Mouse (Mus musculus) E14TG2a.4 (cell line): ENCODE data around the gene Hoxa5.

ENCODE experiments used
- H3K27me3 ChIP-seq: 2 replicates; pipeline ENCODE4 v1.6.1; 2014; ENCODE audit warnings: low read length, control low read depth; ENCODE audit not compliant: insufficient read depth
- H3K36me3 ChIP-seq: 2 replicates; pipeline ENCODE4 v1.6.1; 2014; ENCODE audit warnings: low read length, control low read depth; ENCODE audit not compliant: insufficient read depth
- H3K4me1 ChIP-seq: replicated peaks from 2 replicates; pipeline ENCODE4 v1.6.1; 2014; ENCODE audit warnings: low read depth, low read length, control low read depth
- H3K4me3 ChIP-seq: replicated peaks from 2 replicates; pipeline ENCODE4 v1.5.1; 2014; ENCODE audit warnings: mild to moderate bottlenecking, low read length
- H3K9me3 ChIP-seq: 2 replicates; pipeline ENCODE4 v1.6.1; 2014; ENCODE audit warnings: low read length, control low read depth
- CTCF ChIP-seq: conservative IDR thresholded peaks from 2 replicates; pipeline ENCODE4 v1.5.1; 2014; ENCODE audit warnings: low read length
- NANOG ChIP-seq: IDR thresholded peaks from 2 replicates; pipeline ENCODE4 v1.6.1; 2014; ENCODE audit warnings: borderline replicate concordance, low read length, mixed read lengths
- POU5F1 ChIP-seq: IDR thresholded peaks from 2 replicates; pipeline ENCODE4 v1.6.1; 2014; ENCODE audit warnings: low read length, borderline replicate concordance

Gene Hoxa5

DNA sequence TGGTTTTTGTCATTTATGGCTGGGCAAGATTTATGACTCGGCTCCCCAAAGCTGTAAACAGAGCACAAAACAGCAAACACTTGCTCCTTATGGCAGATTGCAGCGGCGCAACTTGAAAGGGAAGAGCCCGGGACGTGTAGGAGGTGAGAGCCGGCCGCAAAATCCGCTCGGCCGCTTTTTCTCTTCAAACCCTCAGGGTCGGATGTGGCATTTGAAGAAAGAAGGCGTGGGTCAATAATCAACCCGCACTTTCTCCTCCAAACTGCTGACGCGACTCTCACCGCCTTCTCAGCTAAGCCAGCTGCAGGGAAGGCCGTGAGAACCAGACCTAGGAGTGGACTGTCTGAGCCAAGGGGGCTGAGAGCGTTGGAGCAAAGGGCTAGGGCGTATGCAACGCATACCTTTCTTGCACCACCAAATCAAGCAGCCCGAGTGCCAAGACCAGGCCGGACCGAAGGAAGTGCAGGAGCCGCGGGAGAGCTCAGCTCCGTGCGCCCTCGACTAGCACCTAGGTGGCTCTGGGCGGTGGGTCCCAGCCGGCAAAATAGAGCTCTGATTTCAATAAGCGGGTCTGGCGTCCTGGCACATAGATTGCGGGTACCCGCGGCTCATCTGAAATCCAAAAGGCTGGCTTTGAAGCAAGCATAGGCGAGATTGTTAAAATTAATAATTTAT, 27.2 kb downstream of the Hoxa5 start, which contains the start of gene 5730596B20Rik:
Gene 5730596B20Rik (plus strand): TSS at position 438 of the 675 bp plus-strand sequence.
- TF ChIP-seq CTCF (no peak), POU5F1 (no peak), NANOG (no peak)
- no peaks in the 10 kb centered on the region for H3K9me3 ChIP-seq
- H3K36me3 ChIP-seq = no peaks in the 10 kb centered on the region
- peaks cover 95% of the 10 kb centered on the region for H3K27me3 ChIP-seq
- peaks cover 46% of the 10 kb centered on the region for H3K4me1 ChIP-seq
- H3K4me3 ChIP-seq = peak within 1 kb of the TSS; percentile 17; the same call in 1 of the 2 replicates

DNA sequence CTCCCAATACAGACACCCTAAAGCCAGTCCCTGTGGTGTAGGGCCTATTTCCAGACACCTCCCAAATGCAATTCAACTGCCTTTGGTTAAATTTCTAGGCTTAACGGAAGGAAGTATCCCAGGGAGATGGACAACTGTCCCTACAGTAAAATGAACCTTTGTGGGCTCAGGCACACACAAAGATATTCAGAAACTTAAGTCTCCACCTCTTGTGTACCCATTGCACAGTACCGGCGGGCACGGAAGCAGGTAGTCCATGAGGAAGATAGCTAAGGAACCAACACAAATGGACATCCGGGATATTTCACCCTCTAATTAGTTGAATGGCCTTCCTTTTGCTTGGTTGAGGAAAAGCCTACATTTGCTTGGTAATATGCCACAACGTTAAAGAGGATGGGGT, 28.0 kb downstream of the Hoxa5 start:
- H3K4me1 ChIP-seq = peaks cover 52% of the 10 kb centered on the region
- no peaks in the 10 kb centered on the region for H3K36me3 ChIP-seq
- no peaks in the 10 kb centered on the region for H3K9me3 ChIP-seq
- no peak for TF ChIP-seq POU5F1
- no peak for TF ChIP-seq CTCF
- no peak for TF ChIP-seq NANOG
- peaks cover 95% of the 10 kb centered on the region for H3K27me3 ChIP-seq
- no peak overlapping the region for H3K4me3 ChIP-seq

DNA sequence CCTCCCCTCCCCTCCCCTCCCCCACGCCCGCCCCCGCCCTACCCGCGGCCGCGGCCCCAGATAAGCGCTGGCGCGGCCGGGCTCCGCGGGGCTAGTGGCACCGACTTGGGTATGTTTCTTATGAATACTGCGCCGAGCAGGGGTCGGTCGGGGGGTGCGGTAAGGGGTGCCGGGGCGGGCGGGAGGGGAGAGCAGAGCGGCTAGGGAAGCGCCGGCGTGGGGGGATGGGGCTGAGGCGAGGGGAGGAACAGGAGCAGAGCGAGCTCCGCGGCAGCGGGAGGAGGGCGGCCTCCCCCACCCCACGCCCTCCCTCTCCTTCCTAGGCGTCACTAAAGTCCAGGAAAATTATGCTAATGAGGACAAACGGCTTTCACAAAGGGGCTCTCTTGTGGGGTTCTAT, 28.5 kb downstream of the Hoxa5 start:
- TF ChIP-seq CTCF (no peak), NANOG (no peak), POU5F1 (no peak)
- peaks cover 95% of the 10 kb centered on the region for H3K27me3 ChIP-seq
- H3K36me3 ChIP-seq = no peaks in the 10 kb centered on the region
- H3K4me3 ChIP-seq = no peak overlapping the region
- peaks cover 53% of the 10 kb centered on the region for H3K4me1 ChIP-seq
- no peaks in the 10 kb centered on the region for H3K9me3 ChIP-seq

DNA sequence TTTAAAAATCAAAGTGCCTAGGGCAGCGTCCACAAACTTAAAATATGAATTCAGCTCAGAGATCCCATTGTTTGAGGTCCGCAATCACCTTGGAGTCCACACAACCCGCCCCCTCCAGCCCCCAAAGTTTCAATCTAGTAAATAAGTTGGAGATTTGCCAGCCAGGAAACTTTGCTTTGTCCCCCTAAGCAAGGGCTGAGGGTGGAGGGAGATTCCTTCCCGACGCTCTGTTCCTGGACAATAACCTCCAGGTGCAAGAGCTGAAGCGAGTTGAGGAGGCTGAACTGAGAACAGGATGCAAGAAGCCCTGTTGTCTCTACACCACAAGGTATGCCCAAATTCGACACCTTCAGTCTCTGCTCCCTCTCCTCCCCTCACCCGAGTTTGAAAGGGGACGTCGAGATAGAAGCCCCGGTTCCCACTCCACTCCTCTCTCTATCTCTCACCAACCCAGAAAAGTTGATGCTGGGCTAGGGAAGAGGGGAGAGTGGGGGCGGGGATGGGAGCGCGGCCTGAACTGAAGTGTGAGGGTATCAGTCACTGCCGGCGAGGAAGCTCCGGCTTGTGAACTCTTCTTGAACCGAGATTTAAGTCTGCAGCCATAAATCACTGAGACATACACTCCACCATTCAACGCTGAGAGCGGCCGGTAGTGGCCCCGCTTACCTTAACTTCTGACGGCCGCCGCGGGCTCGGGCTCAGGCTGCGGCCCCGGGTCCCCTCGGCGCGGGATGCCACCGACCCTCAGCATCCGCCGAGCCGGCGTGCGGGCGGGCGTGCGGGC, 29.2 kb downstream of the Hoxa5 start:
- no peak for TF ChIP-seq NANOG
- no peak for TF ChIP-seq CTCF
- no peak; the same call in 1 of the 2 replicates for TF ChIP-seq POU5F1
- no peaks in the 10 kb centered on the region for H3K9me3 ChIP-seq

DNA sequence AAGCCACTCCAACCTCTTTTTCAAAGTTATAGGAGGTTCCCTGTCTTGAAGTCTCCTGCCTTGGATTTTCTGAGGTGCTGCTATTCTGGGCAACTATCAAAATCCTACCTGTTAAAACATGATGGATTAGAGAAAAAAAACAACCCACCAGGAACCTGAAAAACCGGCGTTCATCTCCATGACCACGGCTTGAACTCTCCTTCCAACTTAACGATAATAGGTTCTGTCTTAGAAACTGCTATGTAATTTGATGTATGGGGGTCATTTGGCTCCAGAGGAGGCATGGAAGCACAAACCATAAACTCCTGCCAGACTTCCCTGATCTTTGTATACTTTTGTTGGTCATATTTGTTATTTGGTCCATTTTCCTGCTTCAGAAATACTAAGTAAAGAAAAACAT, 30.7 kb downstream of the Hoxa5 start:
- Histone ChIP-seq H3K4me3 (no peak overlapping the region), H3K4me1 (peaks cover 53% of the 10 kb centered on the region), H3K27me3 (peaks cover 93% of the 10 kb centered on the region), H3K36me3 (no peaks in the 10 kb centered on the region), H3K9me3 (no peaks in the 10 kb centered on the region)
- TF ChIP-seq POU5F1 (no peak), CTCF (no peak), NANOG (no peak)

More for the DNA sequence above, 29.2 kb downstream of the Hoxa5 start:
- Histone ChIP-seq H3K36me3 (no peaks in the 10 kb centered on the region), H3K27me3 (peaks cover 95% of the 10 kb centered on the region), H3K4me3 (peak overlapping the region; percentile 58), H3K4me1 (peaks cover 53% of the 10 kb centered on the region)

DNA sequence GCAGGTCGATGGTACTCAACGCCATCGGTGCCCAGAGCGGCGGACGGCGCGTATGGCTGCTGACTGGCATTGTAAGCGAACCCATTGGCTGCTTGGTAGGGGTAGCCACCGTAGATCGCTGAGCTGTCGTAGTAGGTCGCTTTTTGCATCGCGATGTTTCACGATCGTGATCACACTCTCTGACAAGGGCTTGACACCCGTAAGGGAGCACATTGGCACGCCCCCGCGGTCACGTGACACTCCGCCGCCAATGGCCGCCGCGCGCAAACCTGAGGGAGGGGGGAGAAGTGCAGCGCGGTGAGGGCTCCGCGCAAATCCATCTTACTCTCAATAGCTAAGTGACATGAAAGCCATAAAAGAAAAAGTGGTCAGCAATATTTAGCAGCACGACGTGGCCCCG, 31.9 kb downstream of the Hoxa5 start:
- peaks cover 93% of the 10 kb centered on the region for H3K27me3 ChIP-seq
- TF ChIP-seq POU5F1 (no peak), NANOG (no peak), CTCF (no peak)
- H3K4me3 ChIP-seq = peak overlapping the region; percentile 73
- no peaks in the 10 kb centered on the region; the same call in 1 of the 2 replicates for H3K9me3 ChIP-seq
- peaks cover 63% of the 10 kb centered on the region for H3K4me1 ChIP-seq
- H3K36me3 ChIP-seq = no peaks in the 10 kb centered on the region

DNA sequence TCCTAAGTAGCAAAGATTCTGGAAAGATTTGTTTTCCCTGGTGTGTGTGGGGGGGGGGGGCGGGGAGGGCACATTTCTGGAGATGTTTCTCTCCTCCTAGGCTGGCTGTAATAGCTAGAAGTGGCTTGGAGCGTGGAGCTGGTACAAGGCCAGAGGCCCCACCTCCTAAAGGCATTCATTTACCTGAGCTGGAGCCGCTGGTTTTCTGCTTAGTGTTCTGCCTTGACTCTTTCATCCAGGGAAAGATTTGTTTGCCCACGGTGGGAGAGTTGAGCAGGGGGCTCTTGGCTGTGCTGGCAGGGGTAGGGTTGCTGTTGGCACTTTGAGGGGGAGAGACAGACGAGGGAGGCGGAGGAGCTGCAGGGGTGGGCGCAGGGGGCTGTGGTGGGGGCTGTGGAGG, 32.4 kb downstream of the Hoxa5 start:
- Histone ChIP-seq H3K27me3 (peaks cover 93% of the 10 kb centered on the region), H3K9me3 (no peaks in the 10 kb centered on the region; the same call in 1 of the 2 replicates), H3K4me3 (peak overlapping the region; percentile 73), H3K36me3 (no peaks in the 10 kb centered on the region), H3K4me1 (peaks cover 59% of the 10 kb centered on the region)
- no peak for TF ChIP-seq CTCF
- TF ChIP-seq POU5F1 = no peak
- no peak for TF ChIP-seq NANOG

DNA sequence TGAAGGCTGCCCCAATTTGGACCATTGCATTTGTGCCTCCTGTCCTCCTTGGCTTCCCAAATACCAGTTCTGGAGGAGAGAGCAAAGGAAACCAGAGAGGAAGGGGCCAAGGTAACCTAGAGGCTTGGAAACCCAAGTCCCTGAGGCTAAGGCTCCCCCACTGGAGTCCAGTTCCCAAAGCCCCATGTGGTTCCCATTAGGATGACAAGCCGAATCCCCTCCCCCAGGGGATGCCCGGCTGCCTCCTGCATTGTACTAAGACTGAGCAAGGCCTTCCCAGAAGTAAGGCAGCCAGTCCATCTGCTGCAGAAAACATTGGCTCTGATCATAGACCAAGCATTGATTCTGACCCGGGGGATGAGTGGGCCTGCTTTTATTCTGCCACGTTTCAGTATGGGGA, 33.1 kb downstream of the Hoxa5 start:
- TF ChIP-seq NANOG (no peak), POU5F1 (no peak), CTCF (no peak)
- Histone ChIP-seq H3K36me3 (no peaks in the 10 kb centered on the region), H3K27me3 (peaks cover 93% of the 10 kb centered on the region), H3K4me3 (no peak overlapping the region), H3K4me1 (peaks cover 54% of the 10 kb centered on the region), H3K9me3 (no peaks in the 10 kb centered on the region; the same call in 1 of the 2 replicates)
